Mouse (Mus musculus) 3134 (cell line): ENCODE measurements at regions not wholly inside any gene's neighbourhood (a gene's known extent, or its start where the extent isn't known, plus 50 kb on each side); places are given as distances from the start of the nearest gene placed in this dataset.

Source experiments
- DNase-seq: peaks from one replicate; pipeline ENCODE4 v3.0.0-alpha.2; 2011; ENCODE audit warnings: low spot score; ENCODE audit not compliant: insufficient read length; ENCODE audit errors: extremely low read depth

DNA sequence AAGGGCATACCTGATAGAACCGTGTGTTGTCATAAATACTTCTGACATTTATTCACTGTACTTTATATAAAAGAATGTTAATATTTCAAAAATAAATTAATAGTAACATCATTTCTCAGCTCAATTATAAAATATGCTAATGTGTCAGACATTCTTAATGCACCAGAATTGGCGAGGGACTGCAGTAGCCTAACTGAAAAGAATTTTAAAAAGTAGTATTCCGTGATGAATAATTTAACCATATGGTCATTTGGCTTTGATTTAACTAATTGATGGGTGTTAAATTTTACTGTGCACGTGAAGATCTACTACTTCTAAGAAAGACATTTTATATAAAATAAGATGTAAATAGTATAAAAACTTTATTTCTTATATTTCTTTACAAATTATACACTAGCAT, 1296.7 kb downstream of the Pla2g4a start:
- DNase-seq = no peak

DNA sequence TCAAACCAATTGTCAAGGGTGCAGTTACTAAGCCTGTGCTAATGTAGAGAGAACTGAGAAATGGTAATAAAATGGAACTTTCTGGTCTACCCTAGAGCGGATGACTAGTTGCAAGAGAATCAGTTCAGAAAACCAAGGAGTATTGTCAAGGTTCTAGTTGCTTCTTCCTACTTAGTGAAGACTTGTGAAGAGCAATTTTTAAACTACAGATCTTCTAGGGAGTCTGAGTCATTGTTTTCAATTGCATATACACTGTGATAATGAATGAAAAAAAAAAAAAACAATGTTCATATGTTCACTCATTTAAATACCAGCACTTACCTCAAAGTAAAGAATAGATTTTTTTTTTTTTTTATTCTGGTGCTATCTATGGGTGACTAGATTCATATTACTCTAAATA, 1304.1 kb downstream of the Pla2g4a start:
- no peak for DNase-seq
